Mouse (Mus musculus) ES-E14 (cell line): ENCODE measurements around the gene Baiap2l1.

ENCODE experiments used
- CHD2 ChIP-seq: IDR thresholded peaks from 2 replicates; pipeline ENCODE4 v1.6.1; 2014; ENCODE audit warnings: mild to moderate bottlenecking, low read depth, low read length, inconsistent platforms
- HCFC1 ChIP-seq: IDR thresholded peaks from 2 replicates; pipeline ENCODE4 v1.6.1; 2012; ENCODE audit warnings: low read length, inconsistent platforms, borderline replicate concordance; ENCODE audit not compliant: insufficient read depth
- MAFK ChIP-seq: IDR thresholded peaks from 2 replicates; pipeline ENCODE4 v1.6.1; 2014; ENCODE audit warnings: mild to moderate bottlenecking, low read depth, low read length, inconsistent platforms; ENCODE audit not compliant: insufficient read depth
- ZC3H11A ChIP-seq: IDR thresholded peaks from 2 replicates; pipeline ENCODE4 v1.6.1; 2012; ENCODE audit warnings: low read depth, mild to moderate bottlenecking, inconsistent platforms, low read length, borderline replicate concordance

DNA sequence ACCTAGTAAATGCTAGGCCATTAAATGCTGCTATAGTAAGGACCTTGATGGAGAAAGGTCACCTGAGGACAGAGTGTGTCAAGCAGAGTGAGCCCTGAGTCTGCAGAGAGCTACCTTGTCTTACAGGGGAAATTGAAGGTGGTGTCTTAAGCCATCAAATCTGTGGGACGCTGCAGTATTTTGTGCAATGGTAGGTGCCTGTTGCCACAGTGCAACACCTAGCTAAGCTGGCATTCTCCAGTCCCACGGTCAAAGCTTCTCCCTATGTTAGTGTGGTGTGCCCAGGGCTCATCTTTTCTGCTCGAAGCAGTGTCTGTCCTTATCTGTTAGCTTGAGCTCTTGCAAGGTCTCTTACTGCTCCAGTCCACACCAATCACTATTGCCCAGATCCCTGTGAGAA lies 35.2 kb downstream of the Baiap2l1 start:
- no peak for TF ChIP-seq ZC3H11A
- TF ChIP-seq CHD2: no peak
- no peak for TF ChIP-seq HCFC1
- no peak for TF ChIP-seq MAFK
